In genomic region chr10:117322630-117323029, GRCm38 (mm10) we compare ENCODE assay signal across 16 mouse cellular contexts. TPM values are rescaled to one million over a fixed set of nuclear protein-coding genes. Genes with fewer than 3 reads are reported as not detected.
"Had no signal": no experiment of that assay in that cellular context is flagged by ENCODE, and none has a peak within 500 bp of the region (broad histone marks: within the 10 kb centered on the region; RNA-seq: fewer than 3 reads in every experiment).

No protein-coding gene starts in this region.

- H3K27ac ChIP-seq: lung, embryonic 15.5 days; midbrain, embryonic 13.5 days; midbrain, embryonic 15.5 days; neural tube, embryonic 12.5 days had no signal

- H3K9ac ChIP-seq: lung, embryonic 15.5 days; midbrain, embryonic 13.5 days; midbrain, embryonic 15.5 days; neural tube, embryonic 12.5 days had no signal

- H3K27me3 ChIP-seq: lung, embryonic 15.5 days; midbrain, embryonic 13.5 days; midbrain, embryonic 15.5 days; neural tube, embryonic 12.5 days had no signal

- H3K4me3 ChIP-seq: lung, embryonic 15.5 days; megakaryocyte, embryonic 14.5 days; midbrain, embryonic 13.5 days; midbrain, embryonic 15.5 days; neural tube, embryonic 12.5 days had no signal

- H3K4me2 ChIP-seq: lung, embryonic 15.5 days; midbrain, embryonic 11.5 days; midbrain, embryonic 13.5 days; midbrain, embryonic 15.5 days; neural tube, embryonic 12.5 days had no signal

- H3K4me1 ChIP-seq: lung, embryonic 15.5 days; midbrain, embryonic 13.5 days; midbrain, embryonic 15.5 days; neural tube, embryonic 12.5 days had no signal

- H3K9me3 ChIP-seq: lung, embryonic 15.5 days; midbrain, embryonic 15.5 days; neural tube, embryonic 12.5 days had no signal

- H3K36me3 ChIP-seq: lung, embryonic 15.5 days; midbrain, embryonic 13.5 days; midbrain, embryonic 15.5 days; neural tube, embryonic 12.5 days had no signal

- DNase-seq: lung, adult 2 months; lung, postnatal 14 days; lung, postnatal 36 days; right cerebral cortex, postnatal 14 days; thymus, adult 18-20 months; thymus, postnatal 14 days; thymus, postnatal 36 days had no signal

RNA-seq across cellular contexts. Expression of gene Lyz1, which starts 30.0 kb away (rescaled TPM):
- total RNA-seq: midbrain, postnatal 0 days had no signal
- polyA plus RNA-seq: midbrain, embryonic 11.5 days; midbrain, embryonic 13.5 days; midbrain, embryonic 15.5 days; midbrain, postnatal 0 days; neural tube, embryonic 12.5 days; neural tube, embryonic 14.5 days; stomach, embryonic 14.5 days had no signal
